Mouse (Mus musculus) cerebellum, adult 2 months (tissue): Measurements from ENCODE around the gene Syf2. TPM values are rescaled to one million over a fixed set of nuclear protein-coding genes. Genes with fewer than 3 reads are reported as not detected.

Experiments
- DNase-seq, 2 experiments: peaks; one replicate each; pipeline ENCODE4 v3.0.0; 2021
- H3K27ac ChIP-seq: fragments of 200-500 bp; 2 replicates; pipeline ENCODE4 v1.5.1; 2012; ENCODE audit warnings: low read length, control low read depth, inconsistent platforms; ENCODE audit not compliant: insufficient read depth
- H3K27me3 ChIP-seq: fragments of 200-500 bp; 2 replicates; pipeline ENCODE4 v1.6.1; 2012; ENCODE audit warnings: inconsistent platforms, mild to moderate bottlenecking, low read length, moderate library complexity; ENCODE audit not compliant: control insufficient read depth, insufficient read depth
- H3K4me1 ChIP-seq: fragments of 200-500 bp; 2 replicates; pipeline ENCODE4 v1.6.1; 2011; ENCODE audit warnings: low read length; ENCODE audit not compliant: control insufficient read depth, insufficient read depth
- H3K4me3 ChIP-seq: fragments of 200-500 bp; replicated peaks from 2 replicates; pipeline ENCODE3; 2011; ENCODE audit warnings: mild to moderate bottlenecking, low read depth, low read length, control low read depth; ENCODE audit not compliant: insufficient read depth
- CTCF ChIP-seq: fragments of 200-500 bp; IDR thresholded peaks from 2 replicates; pipeline ENCODE4 v1.5.1; 2011; ENCODE audit warnings: low read depth, mild to moderate bottlenecking, control low read depth, low read length, moderate library complexity, borderline replicate concordance; ENCODE audit not compliant: insufficient read depth
- POLR2A ChIP-seq: fragments of 200-500 bp; IDR thresholded peaks from 2 replicates; pipeline ENCODE4 v1.6.1; 2011; ENCODE audit warnings: low read length, control low read depth, borderline replicate concordance; ENCODE audit not compliant: insufficient read depth
- WGBS: fragments of 180-500 bp; shearing (Covaris S2); methylation state at CpG from one replicate; pipeline ENCODE4 v1.1.7; 2018; 5-methylcytosine and 5-hydroxymethylcytosine counted together
- polyA plus RNA-seq: library from polyadenylated mRNA; depleted of rRNA; stranded (reverse); fragments of >200 nt; gene quantifications from 2 replicates; pipeline ENCODE4 v1.2.3, GENCODE M21; 2012

Syf2 gene
- polyA plus RNA-seq, 1 experiment, result 99.7 TPM

- no peak overlapping the region for H3K27ac ChIP-seq
- H3K27me3 ChIP-seq, result no peaks in the 10 kb centered on the region
- WGBS, result 37% methylated on average over 3 of the region's 3 CpGs
- peak; percentile 60 to 70 for DNase-seq
- no peak for TF ChIP-seq POLR2A
- peak; percentile 69 for TF ChIP-seq CTCF
- no peaks in the 10 kb centered on the region; the same call in 1 of the 2 replicates for H3K4me1 ChIP-seq
- no peak overlapping the region for H3K4me3 ChIP-seq
These were observed 17.3 kb upstream of the Syf2 start for GRCm38 (mm10) chr4:134913413-134913812.

GRCm38 (mm10) chr4:134914122-134914863 lies 16.4 kb upstream of the Syf2 start:
- no peak for DNase-seq
- Histone ChIP-seq H3K27me3 (no peaks in the 10 kb centered on the region), H3K4me1 (no peaks in the 10 kb centered on the region; the same call in 1 of the 2 replicates), H3K4me3 (peak overlapping the region; percentile 57), H3K27ac (no peak overlapping the region)
- WGBS, result 5% methylated on average over 43 of the region's 43 CpGs
- TF ChIP-seq CTCF (no peak), POLR2A (no peak)

GRCm38 (mm10) chr4:134914864-134915209 lies 15.9 kb upstream of the Syf2 start, which contains the start of gene Tmem50a:
Tmem50a (minus strand) TSS chr4:134915024.
- under 1% methylated on average over 25 of the region's 25 CpGs for WGBS
- Histone ChIP-seq H3K4me3 (peak within 1 kb of the TSS; percentile 57), H3K4me1 (no peaks in the 10 kb centered on the region; the same call in 1 of the 2 replicates), H3K27ac (no peak within 1 kb of the TSS), H3K27me3 (no peaks in the 10 kb centered on the region)
- TF ChIP-seq CTCF (no peak), POLR2A (peak; percentile 44; the same call in 1 of the 2 replicates)
- DNase-seq, result peak; percentile 80 to 81

- TF ChIP-seq CTCF (no peak), POLR2A (no peak)
- H3K27ac ChIP-seq, result no peak overlapping the region
- WGBS, result 52% methylated on average over 14 of the region's 14 CpGs
These were observed 15.3 kb upstream of the Syf2 start for GRCm38 (mm10) chr4:134915223-134916050.

GRCm38 (mm10) chr4:134917194-134917593 lies 13.5 kb upstream of the Syf2 start:
- TF ChIP-seq POLR2A (no peak), CTCF (no peak)
- 70% methylated on average over 3 of the region's 3 CpGs for WGBS

More at GRCm38 (mm10) chr4:134915223-134916050, 15.3 kb upstream of the Syf2 start:
- Histone ChIP-seq H3K27me3 (no peaks in the 10 kb centered on the region), H3K4me1 (no peaks in the 10 kb centered on the region; the same call in 1 of the 2 replicates), H3K4me3 (peak overlapping the region; percentile 57)
- no peak for DNase-seq

GRCm38 (mm10) chr4:134918381-134918780 lies 12.3 kb upstream of the Syf2 start:
- H3K27me3 ChIP-seq, result no peaks in the 10 kb centered on the region
- no peaks in the 10 kb centered on the region; the same call in 1 of the 2 replicates for H3K4me1 ChIP-seq
- no peak overlapping the region for H3K27ac ChIP-seq
- 51% methylated on average over 7 of the region's 7 CpGs for WGBS
- no peak for TF ChIP-seq CTCF
- TF ChIP-seq POLR2A, result no peak
- H3K4me3 ChIP-seq, result no peak overlapping the region
- no peak for DNase-seq

More at GRCm38 (mm10) chr4:134917194-134917593, 13.5 kb upstream of the Syf2 start:
- no peaks in the 10 kb centered on the region for H3K27me3 ChIP-seq
- H3K4me3 ChIP-seq, result no peak overlapping the region
- no peak for DNase-seq
- H3K27ac ChIP-seq, result no peak overlapping the region
- H3K4me1 ChIP-seq, result no peaks in the 10 kb centered on the region; the same call in 1 of the 2 replicates

GRCm38 (mm10) chr4:134919733-134920540 lies 10.8 kb upstream of the Syf2 start:
- TF ChIP-seq CTCF, result no peak
- no peak for DNase-seq
- 46% methylated on average over 12 of the region's 12 CpGs for WGBS

More at GRCm38 (mm10) chr4:134919733-134920540, 10.8 kb upstream of the Syf2 start:
- Histone ChIP-seq H3K4me1 (no peaks in the 10 kb centered on the region; the same call in 1 of the 2 replicates), H3K27me3 (no peaks in the 10 kb centered on the region), H3K4me3 (no peak overlapping the region), H3K27ac (no peak overlapping the region)
